Mouse (Mus musculus) liver, embryonic 15.5 days (tissue): Measurements from ENCODE around the gene Snx21. TPM values are rescaled to one million over a fixed set of nuclear protein-coding genes. Genes with fewer than 3 reads are reported as not detected.

Experiments used
- ATAC-seq: fragments of 200-750 bp; cut with Nextera tagmentation; 2 replicates; pipeline ENCODE4 v1.8.0; 2017; ENCODE audit warnings: moderate number of reproducible peaks, mild to moderate bottlenecking, moderate library complexity; ENCODE audit not compliant: insufficient read depth
- H3K27ac ChIP-seq: fragments of 300-500 bp; sonication (generic); replicated peaks from 2 replicates; pipeline ENCODE4 v1.5.1; 2015; ENCODE audit warnings: mild to moderate bottlenecking, inconsistent platforms
- H3K27me3 ChIP-seq: fragments of 300-500 bp; sonication (generic); 2 replicates; pipeline ENCODE4 v1.6.1; 2015; ENCODE audit warnings: mild to moderate bottlenecking, inconsistent platforms
- H3K36me3 ChIP-seq: fragments of 300-500 bp; sonication (generic); replicated peaks from 2 replicates; pipeline ENCODE4 v1.6.1; 2015; ENCODE audit warnings: moderate library complexity, mild to moderate bottlenecking, inconsistent platforms
- H3K4me1 ChIP-seq: fragments of 300-500 bp; sonication (generic); replicated peaks from 2 replicates; pipeline ENCODE4 v1.6.1; 2015; ENCODE audit warnings: inconsistent platforms
- H3K4me2 ChIP-seq: fragments of 300-500 bp; sonication (generic); 2 replicates; pipeline ENCODE4 v1.6.1; 2015; ENCODE audit warnings: moderate library complexity, mild to moderate bottlenecking, inconsistent platforms
- H3K4me3 ChIP-seq: fragments of 300-500 bp; sonication (generic); replicated peaks from 2 replicates; pipeline ENCODE4 v1.5.1; 2015; ENCODE audit warnings: mild to moderate bottlenecking, inconsistent platforms
- H3K9ac ChIP-seq: fragments of 300-500 bp; sonication (generic); 2 replicates; pipeline ENCODE4 v1.6.1; 2015; ENCODE audit warnings: moderate library complexity, mild to moderate bottlenecking, inconsistent platforms
- H3K9me3 ChIP-seq: fragments of 300-500 bp; sonication (generic); replicated peaks from 2 replicates; pipeline ENCODE4 v1.6.1; 2016; ENCODE audit warnings: inconsistent platforms
- WGBS: fragments of 180-500 bp; shearing (Covaris S2); methylation state at CpG from one replicate; pipeline ENCODE4 v1.1.7; 2015; ENCODE audit warnings: mixed read lengths; ENCODE audit not compliant: insufficient replicate concordance; 5-methylcytosine and 5-hydroxymethylcytosine counted together
- polyA plus RNA-seq: library from polyadenylated mRNA; unstranded; fragments of >200 nt; fragmentation: Nextera tagmentation; extraction: Ambion mirVana; gene quantifications from 2 replicates; pipeline ENCODE4 v1.2.1, GENCODE M21; 2015

The Snx21 gene
- polyA plus RNA-seq, 1 experiment from 2014 or later = 5.6 TPM

GRCm38 (mm10) chr2:164783926-164784581 is 1.6 kb upstream of the Snx21 start:
- no peak overlapping the region for H3K4me2 ChIP-seq
- H3K9me3 ChIP-seq = no peaks in the 10 kb centered on the region
- ATAC-seq = no peak
- peaks cover 48% of the 10 kb centered on the region for H3K4me1 ChIP-seq
- 70% methylated on average over 7 of the region's 7 CpGs for WGBS
- H3K27ac ChIP-seq = no peak overlapping the region
- H3K4me3 ChIP-seq = no peak overlapping the region
- 0 out of 2 replicates have a peak, but pooled peaks cover 8% of the 10 kb centered on the region for H3K36me3 ChIP-seq
- H3K27me3 ChIP-seq = peaks cover 62% of the 10 kb centered on the region
- H3K9ac ChIP-seq = no peak overlapping the region

- Histone ChIP-seq H3K9me3 (no peaks in the 10 kb centered on the region), H3K27me3 (peaks cover 53% of the 10 kb centered on the region), H3K9ac (peak overlapping the region; percentile 74), H3K4me3 (peak overlapping the region; percentile 68), H3K4me2 (peak overlapping the region; percentile 99), H3K36me3 (peaks cover 15% of the 10 kb centered on the region), H3K4me1 (peaks cover 49% of the 10 kb centered on the region), H3K27ac (peak overlapping the region; percentile 87)
- no peak for ATAC-seq
- WGBS = 5% methylated on average over 7 of the region's 7 CpGs
Measured at GRCm38 (mm10) chr2:164784869-164785420, 678 bp upstream of the Snx21 start.

GRCm38 (mm10) chr2:164786388-164786885 is 814 bp downstream of the Snx21 start:
- WGBS = 14% methylated on average over 15 of the region's 15 CpGs
- peaks cover 55% of the 10 kb centered on the region for H3K4me1 ChIP-seq

GRCm38 (mm10) chr2:164787032-164787431 is 1.4 kb downstream of the Snx21 start:
- Histone ChIP-seq H3K4me1 (peaks cover 55% of the 10 kb centered on the region), H3K36me3 (peaks cover 27% of the 10 kb centered on the region), H3K9ac (0 out of 2 replicates have a peak overlapping the region, but pooled peaks have one; percentile 74), H3K4me2 (peak overlapping the region; percentile 99), H3K9me3 (no peaks in the 10 kb centered on the region), H3K27ac (no peak overlapping the region), H3K27me3 (peaks cover 41% of the 10 kb centered on the region), H3K4me3 (peak overlapping the region; percentile 68; the same call in 1 of the 2 replicates)
- WGBS = 63% methylated on average over 3 of the region's 3 CpGs
- ATAC-seq = no peak

More at GRCm38 (mm10) chr2:164786388-164786885, 814 bp downstream of the Snx21 start:
- H3K4me2 ChIP-seq = peak overlapping the region; percentile 99
- peak overlapping the region; percentile 74 for H3K9ac ChIP-seq
- peak overlapping the region; percentile 68 for H3K4me3 ChIP-seq
- peaks cover 41% of the 10 kb centered on the region for H3K27me3 ChIP-seq
- no peak for ATAC-seq
- H3K27ac ChIP-seq = peak overlapping the region; percentile 87
- H3K36me3 ChIP-seq = peaks cover 21% of the 10 kb centered on the region
- no peaks in the 10 kb centered on the region for H3K9me3 ChIP-seq

- Histone ChIP-seq H3K4me2 (no peak overlapping the region), H3K27ac (no peak overlapping the region), H3K27me3 (peaks cover 36% of the 10 kb centered on the region), H3K9me3 (no peaks in the 10 kb centered on the region), H3K36me3 (peaks cover 34% of the 10 kb centered on the region), H3K9ac (no peak overlapping the region), H3K4me1 (peaks cover 59% of the 10 kb centered on the region), H3K4me3 (no peak overlapping the region)
- WGBS = 79% methylated on average over 10 of the region's 10 CpGs
- ATAC-seq = no peak
Measured at GRCm38 (mm10) chr2:164787779-164788178, 2.2 kb downstream of the Snx21 start.

- peak overlapping the region; percentile 40 for H3K4me2 ChIP-seq
- H3K9me3 ChIP-seq = no peaks in the 10 kb centered on the region
- H3K9ac ChIP-seq = peak overlapping the region; percentile 23; the same call in 1 of the 2 replicates
- 0 out of 2 replicates have a peak overlapping the region, but pooled peaks have one; percentile 26 for H3K27ac ChIP-seq
- 59% methylated on average over 4 of the region's 4 CpGs for WGBS
- peaks cover 36% of the 10 kb centered on the region for H3K27me3 ChIP-seq
- H3K36me3 ChIP-seq = peaks cover 40% of the 10 kb centered on the region
- peaks cover 64% of the 10 kb centered on the region for H3K4me1 ChIP-seq
- peak; percentile 16; the same call in 1 of the 2 replicates for ATAC-seq
- no peak overlapping the region for H3K4me3 ChIP-seq
Measured at GRCm38 (mm10) chr2:164788411-164788810, 2.8 kb downstream of the Snx21 start.

GRCm38 (mm10) chr2:164790451-164790850 is 4.8 kb downstream of the Snx21 start:
- peaks cover 55% of the 10 kb centered on the region for H3K4me1 ChIP-seq
- H3K4me2 ChIP-seq = no peak overlapping the region
- H3K36me3 ChIP-seq = peaks cover 59% of the 10 kb centered on the region
- 81% methylated on average over 4 of the region's 4 CpGs for WGBS
- no peak for ATAC-seq
- H3K9me3 ChIP-seq = no peaks in the 10 kb centered on the region
- H3K27me3 ChIP-seq = peaks cover 18% of the 10 kb centered on the region
- 0 out of 2 replicates have a peak overlapping the region, but pooled peaks have one; percentile 12 for H3K27ac ChIP-seq
- no peak overlapping the region for H3K9ac ChIP-seq
- H3K4me3 ChIP-seq = no peak overlapping the region

- Histone ChIP-seq H3K27me3 (peaks cover 4% of the 10 kb centered on the region), H3K36me3 (peaks cover 73% of the 10 kb centered on the region), H3K9me3 (no peaks in the 10 kb centered on the region), H3K4me1 (peaks cover 41% of the 10 kb centered on the region), H3K4me3 (no peak overlapping the region), H3K4me2 (no peak overlapping the region), H3K27ac (no peak overlapping the region), H3K9ac (no peak overlapping the region)
- 89% methylated on average over 18 of the region's 18 CpGs for WGBS
- no peak for ATAC-seq
Measured at GRCm38 (mm10) chr2:164791841-164792261, 6.2 kb downstream of the Snx21 start.

GRCm38 (mm10) chr2:164792400-164793190 is 7.0 kb downstream of the Snx21 start:
- 83% methylated on average over 12 of the region's 12 CpGs for WGBS
- Histone ChIP-seq H3K9me3 (no peaks in the 10 kb centered on the region), H3K27me3 (no peaks in the 10 kb centered on the region), H3K4me3 (no peak overlapping the region), H3K27ac (0 out of 2 replicates have a peak overlapping the region, but pooled peaks have one; percentile 33), H3K4me2 (no peak overlapping the region), H3K9ac (no peak overlapping the region), H3K4me1 (peaks cover 35% of the 10 kb centered on the region), H3K36me3 (peaks cover 79% of the 10 kb centered on the region)
- no peak for ATAC-seq

GRCm38 (mm10) chr2:164793236-164793635 is 7.6 kb downstream of the Snx21 start:
- Histone ChIP-seq H3K36me3 (peaks cover 82% of the 10 kb centered on the region), H3K27me3 (no peaks in the 10 kb centered on the region), H3K4me1 (peaks cover 30% of the 10 kb centered on the region), H3K9ac (no peak overlapping the region), H3K27ac (peak overlapping the region; percentile 42; the same call in 1 of the 2 replicates), H3K9me3 (no peaks in the 10 kb centered on the region), H3K4me3 (no peak overlapping the region), H3K4me2 (no peak overlapping the region)
- WGBS = 85% methylated on average over 3 of the region's 3 CpGs
- peak; percentile 17; the same call in 1 of the 2 replicates for ATAC-seq
